Mouse (Mus musculus): Measurements from ENCODE around the gene F11r. TPM values are rescaled to one million over a fixed set of nuclear protein-coding genes. Genes with fewer than 3 reads are reported as not detected.
"Not testable (repeated sequence)": the region's sequence is repeated elsewhere in the genome, so short reads cannot be mapped to it uniquely, and the experiment has no call there.

Gene F11r
- polyA plus RNA-seq, 1 experiment from 2014 or later, result 28.9 TPM

DNA sequence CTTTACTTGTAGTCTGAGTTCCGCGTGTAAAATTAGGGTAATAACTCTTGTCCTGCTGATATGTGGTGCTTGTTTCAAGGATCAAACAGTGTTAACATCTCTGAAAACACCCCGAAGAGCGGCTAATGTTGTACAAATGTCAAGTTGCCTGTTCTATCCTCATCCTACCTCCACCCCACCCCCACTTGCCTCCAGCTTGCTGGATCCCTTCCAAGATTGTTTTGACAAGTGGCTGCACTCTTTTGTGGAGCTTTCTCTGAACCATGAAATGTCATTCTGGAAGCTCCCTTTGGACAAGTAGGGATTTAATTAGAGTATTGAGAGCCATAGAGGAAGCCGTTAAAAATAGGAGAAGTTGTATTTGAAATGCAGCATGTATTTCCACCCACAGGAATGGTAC, 22.5 kb downstream of the F11r start:
- Histone ChIP-seq H3K36me3 (peaks cover 38% of the 10 kb centered on the region), H3K4me1 (no peaks in the 10 kb centered on the region), H3K27me3 (replicated peaks) (no peaks in the 10 kb centered on the region), H3K9me3 (replicated peaks) (no peaks in the 10 kb centered on the region), H3K4me2 (no peak overlapping the region), H3K9ac (no peak overlapping the region), H3K4me3 (no peak overlapping the region), H3K27ac (no peak overlapping the region)
- 82% methylated on average over 5 of the region's 5 CpGs for WGBS (ENCODE audit: insufficient replicate concordance)
- ATAC-seq, result no peak

DNA sequence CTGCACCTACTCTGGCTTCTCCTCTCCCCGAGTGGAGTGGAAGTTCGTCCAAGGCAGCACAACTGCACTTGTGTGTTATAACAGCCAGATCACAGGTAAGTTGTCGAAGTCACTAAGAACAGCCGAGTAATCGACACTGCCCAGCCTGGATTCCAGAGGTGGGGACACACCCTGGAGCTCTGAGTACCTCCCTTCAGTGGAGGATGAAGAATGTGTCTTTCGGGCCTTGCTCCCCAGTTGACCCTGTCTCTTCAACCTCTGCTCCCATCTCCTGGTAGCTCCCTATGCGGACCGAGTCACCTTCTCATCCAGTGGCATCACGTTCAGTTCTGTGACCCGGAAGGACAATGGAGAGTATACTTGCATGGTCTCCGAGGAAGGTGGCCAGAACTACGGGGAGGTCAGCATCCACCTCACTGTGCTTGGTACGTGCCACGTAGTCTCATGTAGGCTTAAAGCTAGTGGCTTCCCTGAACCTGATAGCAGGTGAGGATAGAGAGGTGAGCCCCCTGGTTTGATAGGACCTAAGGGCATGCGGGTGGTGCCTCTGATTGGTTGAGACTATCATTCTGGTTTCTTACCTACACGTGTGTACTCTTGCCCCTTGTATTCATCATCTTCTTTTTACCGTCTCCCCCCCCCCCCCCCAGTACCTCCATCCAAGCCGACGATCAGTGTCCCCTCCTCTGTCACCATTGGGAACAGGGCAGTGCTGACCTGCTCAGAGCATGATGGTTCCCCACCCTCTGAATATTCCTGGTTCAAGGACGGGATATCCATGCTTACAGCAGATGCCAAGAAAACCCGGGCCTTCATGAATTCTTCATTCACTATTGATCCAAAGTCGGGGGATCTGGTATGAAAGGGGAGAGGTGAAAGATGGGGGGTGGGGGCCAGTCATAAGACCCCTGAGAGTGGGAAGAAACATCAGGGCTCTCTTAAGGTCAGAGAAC, 23.5 kb downstream of the F11r start:
- Histone ChIP-seq H3K4me2 (no peak overlapping the region), H3K4me3 (no peak overlapping the region), H3K4me1 (0 out of 2 replicates have a peak, but pooled peaks cover 3% of the 10 kb centered on the region), H3K9ac (no peak overlapping the region), H3K9me3 (replicated peaks) (no peaks in the 10 kb centered on the region), H3K27me3 (replicated peaks) (no peaks in the 10 kb centered on the region), H3K27ac (no peak overlapping the region), H3K36me3 (peaks cover 38% of the 10 kb centered on the region)
- ATAC-seq, result no peak
- WGBS (ENCODE audit: insufficient replicate concordance), result 81% methylated on average over 22 of the region's 22 CpGs

DNA sequence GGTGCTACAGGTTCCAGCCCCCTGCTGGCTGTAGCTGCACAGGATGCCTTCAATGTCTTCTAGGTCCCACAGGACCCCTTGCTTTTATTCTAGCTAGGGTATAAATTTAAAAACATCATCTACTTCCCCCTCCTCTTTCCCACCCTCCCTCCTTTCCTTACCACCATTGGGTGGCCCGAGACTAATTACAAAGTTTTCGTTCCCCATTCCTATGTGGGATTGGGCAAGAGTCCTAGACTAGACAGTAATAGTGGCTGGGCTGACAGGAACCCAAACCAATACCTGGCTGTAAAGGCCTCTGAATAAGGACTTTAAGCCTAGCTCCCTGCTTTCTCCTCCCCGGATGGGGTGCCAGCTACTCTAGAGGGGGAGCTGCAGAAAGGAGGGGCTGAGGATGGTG, 25.8 kb downstream of the F11r start:
- peaks cover 38% of the 10 kb centered on the region for H3K36me3 ChIP-seq
- H3K4me2 ChIP-seq, result no peak overlapping the region
- H3K9ac ChIP-seq, result no peak overlapping the region
- H3K27ac ChIP-seq, result no peak overlapping the region
- 0 out of 2 replicates have a peak, but pooled peaks cover 4% of the 10 kb centered on the region for H3K4me1 ChIP-seq
- no peaks in the 10 kb centered on the region for H3K9me3 ChIP-seq (replicated peaks)
- no peak for ATAC-seq
- 67% methylated on average over 3 of the region's 3 CpGs for WGBS (ENCODE audit: insufficient replicate concordance)
- no peaks in the 10 kb centered on the region for H3K27me3 ChIP-seq (replicated peaks)
- H3K4me3 ChIP-seq, result no peak overlapping the region

DNA sequence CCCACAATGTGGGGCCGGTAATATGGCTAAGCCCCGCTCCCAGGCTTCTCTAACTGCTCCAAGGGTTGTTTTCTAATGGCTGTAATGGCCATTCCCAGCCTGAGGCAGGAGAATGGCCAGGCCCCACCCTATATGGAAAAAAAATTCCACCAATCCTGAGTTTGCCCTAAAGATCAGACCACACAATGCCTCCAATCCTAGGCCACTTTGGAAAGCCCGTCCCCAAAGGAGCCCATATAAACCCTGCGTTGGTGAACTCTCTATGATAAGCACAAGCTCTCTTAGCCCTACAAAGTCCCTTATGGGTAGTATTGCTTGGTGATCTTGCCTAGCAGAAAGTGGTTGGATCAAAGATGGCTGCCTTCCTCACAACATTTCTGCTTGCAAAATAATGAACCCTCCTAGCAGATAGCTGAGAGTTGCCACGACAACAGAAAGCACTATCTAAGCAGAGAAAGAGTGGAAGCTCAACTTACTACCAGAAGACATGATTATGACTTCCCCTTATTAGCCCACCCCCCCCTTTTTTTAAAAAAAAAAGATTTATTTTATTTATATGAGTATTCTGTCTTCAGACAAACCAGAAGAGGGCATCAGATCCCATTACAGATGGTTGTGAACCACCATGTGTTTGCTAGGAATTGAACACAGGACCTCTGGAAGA, 28.5 kb downstream of the F11r start:
- Histone ChIP-seq H3K36me3 (peaks cover 35% of the 10 kb centered on the region), H3K4me3 (no peak overlapping the region), H3K4me1 (peaks cover 9% of the 10 kb centered on the region), H3K4me2 (no peak overlapping the region), H3K27me3 (replicated peaks) (no peaks in the 10 kb centered on the region), H3K9me3 (replicated peaks) (no peaks in the 10 kb centered on the region), H3K9ac (no peak overlapping the region), H3K27ac (no peak overlapping the region)
- no peak for ATAC-seq
- WGBS (ENCODE audit: insufficient replicate concordance), result 65% methylated on average over 5 of the region's 5 CpGs

DNA sequence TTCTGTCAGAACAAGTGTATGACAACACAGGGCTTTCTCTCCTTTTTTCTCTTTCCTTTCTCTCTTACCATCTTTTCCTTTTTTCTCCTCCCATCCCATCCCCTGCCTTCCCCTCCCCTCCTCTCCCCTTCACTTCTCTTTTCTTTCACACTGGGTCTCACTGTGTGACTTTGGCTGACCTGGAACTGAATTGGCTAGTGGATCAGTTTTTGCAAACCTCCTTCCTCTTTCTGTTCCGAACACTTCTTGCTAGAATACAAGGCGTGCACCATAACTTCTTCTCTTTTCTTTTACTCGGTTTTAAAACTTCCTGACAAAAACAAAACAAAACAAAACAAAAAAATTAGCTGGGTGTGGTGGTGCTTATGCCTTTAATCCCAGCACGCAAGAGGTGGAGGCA, 29.2 kb downstream of the F11r start:
- H3K27ac ChIP-seq, result no peak overlapping the region
- 41% methylated on average over 4 of the region's 4 CpGs for WGBS (ENCODE audit: insufficient replicate concordance)
- no peak overlapping the region for H3K9ac ChIP-seq
- H3K36me3 ChIP-seq, result peaks cover 29% of the 10 kb centered on the region
- ATAC-seq, result no peak
- H3K4me3 ChIP-seq, result no peak overlapping the region
- H3K4me1 ChIP-seq, result peaks cover 11% of the 10 kb centered on the region
- no peaks in the 10 kb centered on the region for H3K27me3 ChIP-seq (replicated peaks)
- no peak overlapping the region for H3K4me2 ChIP-seq
- H3K9me3 ChIP-seq (replicated peaks), result no peaks in the 10 kb centered on the region

DNA sequence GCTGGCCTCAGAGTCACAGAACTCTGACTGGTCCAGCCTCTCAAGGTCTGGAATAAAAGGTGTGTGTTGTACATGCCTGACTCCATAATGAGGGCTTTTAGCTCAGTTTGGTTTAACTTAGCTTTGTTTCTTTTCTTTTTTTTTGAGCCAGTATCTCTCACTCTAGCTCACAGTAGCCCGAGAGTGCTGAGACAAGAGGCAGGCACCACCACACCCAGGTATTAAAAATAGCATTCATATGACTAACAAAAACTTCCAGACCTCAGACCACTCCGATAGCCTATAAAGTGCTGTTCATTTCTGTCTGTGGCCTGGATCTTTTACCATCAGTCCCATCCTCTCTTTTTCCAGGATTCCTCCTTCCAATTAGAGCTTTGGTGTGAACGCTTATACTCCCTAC, 32.3 kb downstream of the F11r start:
- Histone ChIP-seq H3K4me1 (peaks cover 11% of the 10 kb centered on the region), H3K9ac (no peak overlapping the region), H3K4me2 (no peak overlapping the region), H3K36me3 (no peaks in the 10 kb centered on the region), H3K27ac (no peak overlapping the region), H3K27me3 (replicated peaks) (no peaks in the 10 kb centered on the region), H3K4me3 (no peak overlapping the region), H3K9me3 (replicated peaks) (no peaks in the 10 kb centered on the region)
- 63% methylated on average over 3 of the region's 3 CpGs for WGBS (ENCODE audit: insufficient replicate concordance)
- ATAC-seq, result no peak

DNA sequence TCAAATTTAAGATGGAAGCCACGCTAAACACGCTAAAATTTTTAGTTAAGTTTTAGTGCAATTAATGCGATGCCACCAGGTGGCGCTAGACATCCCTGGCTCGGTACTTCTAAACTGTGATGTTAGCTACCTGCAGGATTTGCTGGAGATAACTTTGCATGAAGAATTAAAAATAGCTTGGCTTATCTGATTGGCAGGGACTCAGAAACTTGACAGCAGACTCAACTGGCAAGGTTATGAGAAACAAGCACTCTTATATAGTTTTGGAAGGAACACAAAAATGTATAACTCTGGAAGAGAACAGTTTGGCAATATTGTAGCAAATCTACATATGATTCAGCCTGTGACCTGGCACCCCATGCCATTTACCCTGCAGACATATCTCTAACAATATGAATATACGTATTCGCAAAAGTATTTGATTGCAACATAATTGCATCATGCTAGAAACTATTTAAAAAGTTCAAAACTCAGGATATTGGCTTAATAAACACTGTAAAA, 33.1 kb downstream of the F11r start:
- Histone ChIP-seq H3K36me3 (no peaks in the 10 kb centered on the region), H3K9ac (no peak overlapping the region), H3K27me3 (replicated peaks) (no peaks in the 10 kb centered on the region), H3K4me3 (no peak overlapping the region), H3K9me3 (replicated peaks) (no peaks in the 10 kb centered on the region), H3K4me2 (no peak overlapping the region), H3K27ac (no peak overlapping the region), H3K4me1 (peaks cover 11% of the 10 kb centered on the region)
- 24% methylated on average over 7 of the region's 7 CpGs for WGBS (ENCODE audit: insufficient replicate concordance)
- no peak for ATAC-seq

DNA sequence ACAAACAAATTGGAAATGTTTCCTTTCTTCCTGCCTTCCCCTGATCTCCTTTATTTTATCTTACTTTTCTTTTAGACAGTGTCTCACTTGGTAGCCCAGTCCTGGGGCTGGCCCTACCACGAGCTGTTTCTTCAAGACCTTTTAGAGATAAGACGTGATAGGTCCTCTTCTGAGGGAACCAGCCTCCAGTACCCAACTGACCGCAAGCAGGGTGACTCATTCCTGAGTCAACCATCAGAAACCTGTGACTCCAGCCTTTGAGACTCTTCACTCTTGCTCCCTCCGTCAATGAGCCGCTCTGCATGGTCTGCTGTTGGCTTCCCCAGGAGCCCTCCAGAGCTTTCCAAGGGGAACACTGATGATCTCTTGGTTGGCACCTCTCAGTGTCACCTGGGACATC, 33.6 kb downstream of the F11r start:
- H3K4me2 ChIP-seq, result no peak overlapping the region
- no peak overlapping the region for H3K4me3 ChIP-seq
- no peak overlapping the region for H3K27ac ChIP-seq
- no peaks in the 10 kb centered on the region for H3K27me3 ChIP-seq (replicated peaks)
- no peak for ATAC-seq
- 37% methylated on average over 5 of the region's 5 CpGs for WGBS (ENCODE audit: insufficient replicate concordance)
- H3K36me3 ChIP-seq, result no peaks in the 10 kb centered on the region
- H3K9ac ChIP-seq, result no peak overlapping the region
- H3K4me1 ChIP-seq, result peaks cover 8% of the 10 kb centered on the region
- H3K9me3 ChIP-seq (replicated peaks), result no peaks in the 10 kb centered on the region

DNA sequence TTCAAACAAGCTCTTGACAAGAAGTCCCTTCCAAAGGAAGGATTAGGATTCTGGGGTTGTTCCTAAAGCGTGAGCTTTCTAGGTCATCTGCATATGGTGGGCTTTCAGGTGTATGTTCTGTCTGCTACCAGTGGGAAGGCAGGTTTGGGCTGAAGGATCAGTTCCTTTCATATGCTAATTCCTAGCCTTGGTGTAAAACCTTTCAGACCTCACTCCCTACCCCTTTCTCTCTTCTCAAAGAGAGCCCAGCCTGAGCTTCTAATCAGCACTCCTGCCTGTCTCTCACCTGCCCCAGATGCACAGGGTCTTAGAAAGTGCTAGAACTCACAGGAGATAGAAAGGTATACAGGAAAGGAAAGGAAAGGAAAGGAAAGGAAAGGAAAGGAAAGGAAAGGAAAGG, 34.1 kb downstream of the F11r start:
- no peaks in the 10 kb centered on the region for H3K27me3 ChIP-seq (replicated peaks)
- H3K4me1 ChIP-seq, result peaks cover 8% of the 10 kb centered on the region
- no peaks in the 10 kb centered on the region for H3K36me3 ChIP-seq
- H3K9me3 ChIP-seq (replicated peaks), result no peaks in the 10 kb centered on the region
- no peak overlapping the region for H3K4me3 ChIP-seq
- H3K9ac ChIP-seq, result no peak overlapping the region
- no peak overlapping the region for H3K27ac ChIP-seq
- no peak for ATAC-seq
- H3K4me2 ChIP-seq, result no peak overlapping the region
- WGBS (ENCODE audit: insufficient replicate concordance), result 66% methylated on average over 1 of the region's 1 CpGs

DNA sequence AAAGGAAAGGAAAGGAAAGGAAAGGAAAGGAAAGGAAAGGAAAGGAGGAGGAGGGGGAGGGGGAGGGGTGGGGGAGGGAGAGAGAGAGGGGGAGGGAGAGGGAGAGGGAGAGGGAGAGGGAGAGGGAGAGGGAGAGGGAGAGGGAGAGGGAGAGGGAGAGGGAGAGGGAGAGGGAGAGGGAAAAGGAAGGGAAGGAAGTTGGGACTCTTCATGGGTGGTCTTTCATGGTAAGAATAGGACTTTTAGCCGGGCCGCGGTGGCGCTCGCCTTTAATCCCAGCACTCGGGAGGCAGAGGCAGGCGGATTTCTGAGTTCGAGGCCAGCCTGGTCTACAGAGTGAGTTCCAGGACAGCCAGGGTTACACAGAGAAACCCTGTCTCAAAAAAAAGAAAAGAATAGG, 34.6 kb downstream of the F11r start:
- H3K9me3 ChIP-seq (replicated peaks); H3K9ac ChIP-seq; H3K4me3 ChIP-seq; H3K27ac ChIP-seq; H3K27me3 ChIP-seq (replicated peaks); H3K36me3 ChIP-seq; H3K4me2 ChIP-seq; ATAC-seq; H3K4me1 ChIP-seq: not testable (repeated sequence)
- whole genome bisulfite sequencing (ENCODE audit: insufficient replicate concordance), result 81% methylated on average over 8 of the region's 8 CpGs

DNA sequence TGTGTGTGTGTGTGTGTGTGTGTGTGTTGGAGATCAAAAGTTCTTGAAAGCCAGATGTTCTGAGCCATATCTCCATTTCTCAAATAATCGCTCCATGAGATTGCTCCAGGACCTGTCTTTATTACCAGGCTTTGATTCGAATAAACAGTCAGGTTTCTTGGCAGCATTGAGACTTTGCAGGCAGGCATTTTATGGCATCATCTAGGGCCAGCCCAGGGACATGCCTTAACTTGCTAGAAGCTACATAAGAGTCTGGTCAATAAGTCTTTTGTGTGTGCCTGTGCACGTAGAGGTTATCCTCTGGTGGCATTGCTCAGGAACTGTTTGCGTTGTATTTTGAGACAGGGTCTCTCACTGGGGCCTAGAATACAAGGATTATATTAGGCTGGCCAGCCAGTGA, 36.2 kb downstream of the F11r start:
- 67% methylated on average over 4 of the region's 4 CpGs for WGBS (ENCODE audit: insufficient replicate concordance)

DNA sequence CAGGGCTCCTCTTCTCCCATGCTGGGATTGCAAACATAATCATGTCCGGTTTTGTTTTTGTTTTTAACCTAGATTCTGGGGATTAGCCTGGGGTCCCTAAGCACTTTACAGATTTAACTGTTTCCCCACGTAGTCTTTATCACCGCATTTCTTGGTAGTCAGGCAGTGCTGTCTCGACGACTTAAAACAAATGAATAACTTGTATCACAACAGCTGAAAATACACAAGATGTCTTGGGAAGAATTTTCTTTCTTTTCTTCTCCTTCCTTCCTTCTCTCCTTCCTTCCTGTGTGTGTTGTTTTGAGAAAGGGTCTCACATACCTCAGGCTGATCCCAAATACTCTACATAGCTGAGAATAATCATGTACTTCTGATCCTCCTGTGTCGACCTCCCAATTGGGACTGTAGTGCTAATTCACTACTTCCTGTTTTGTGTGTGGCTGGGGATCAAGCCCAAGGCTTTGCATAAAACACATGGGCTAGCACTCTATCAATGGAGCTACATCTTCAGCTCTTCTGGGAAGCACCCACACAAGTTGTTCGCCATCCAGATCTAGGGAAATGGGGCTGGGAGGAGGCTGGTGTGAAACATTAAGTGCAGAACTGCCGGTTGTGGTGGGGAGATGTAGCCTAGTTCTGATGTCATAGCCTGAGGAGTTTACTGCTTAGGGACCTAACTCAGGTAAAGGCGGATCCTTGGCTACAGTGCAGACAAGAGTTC, 36.7 kb downstream of the F11r start:
- ATAC-seq, result no peak
- H3K4me3 ChIP-seq, result no peak overlapping the region
- no peaks in the 10 kb centered on the region for H3K9me3 ChIP-seq (replicated peaks)
- H3K27ac ChIP-seq, result no peak overlapping the region
- no peak overlapping the region for H3K9ac ChIP-seq
- no peaks in the 10 kb centered on the region for H3K36me3 ChIP-seq
- H3K4me1 ChIP-seq, result peaks cover 17% of the 10 kb centered on the region
- no peak overlapping the region for H3K4me2 ChIP-seq
- WGBS (ENCODE audit: insufficient replicate concordance), result 49% methylated on average over 9 of the region's 9 CpGs
- no peaks in the 10 kb centered on the region for H3K27me3 ChIP-seq (replicated peaks)

More for the DNA sequence above, 36.2 kb downstream of the F11r start:
- no peak for ATAC-seq
- Histone ChIP-seq H3K9me3 (replicated peaks) (no peaks in the 10 kb centered on the region), H3K4me3 (no peak overlapping the region), H3K4me2 (no peak overlapping the region), H3K4me1 (peaks cover 17% of the 10 kb centered on the region), H3K27ac (no peak overlapping the region), H3K9ac (no peak overlapping the region), H3K36me3 (no peaks in the 10 kb centered on the region), H3K27me3 (replicated peaks) (no peaks in the 10 kb centered on the region)

All from liver, embryonic 12.5 days (tissue).